Comparison of ENCODE assay signal across 29 mouse cellular contexts in the genomic region with DNA sequence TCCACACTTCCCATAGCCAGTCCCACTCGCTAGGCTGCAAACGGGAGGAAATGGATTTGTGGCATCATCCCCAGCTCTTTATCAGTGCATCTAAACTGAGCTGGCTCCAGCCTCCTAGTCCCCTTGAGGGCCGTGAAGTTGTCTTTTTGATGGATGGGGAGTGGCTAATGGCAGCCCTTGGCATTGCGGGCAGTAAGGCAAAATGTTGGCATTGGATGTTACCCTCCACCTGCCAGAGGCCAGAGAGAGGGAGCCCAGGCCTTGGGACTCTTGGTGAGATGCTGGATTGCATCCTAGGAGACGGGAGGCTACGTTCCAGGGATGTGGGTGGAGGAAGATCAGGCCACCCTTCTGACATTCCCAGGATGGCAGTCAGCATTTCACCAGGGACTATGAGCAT. TPM values are rescaled to one million over a fixed set of nuclear protein-coding genes. Genes with fewer than 3 reads are reported as not detected.
"Had no signal": no experiment of that assay in that cellular context is flagged by ENCODE, and none has a peak within 500 bp of the region (broad histone marks: within the 10 kb centered on the region; RNA-seq: fewer than 3 reads in every experiment).

No protein-coding gene starts in this region.

- DNase-seq: kidney, adult 11 months; kidney, adult 8-10 months; kidney, postnatal 10 days; kidney, postnatal 36 days; left cerebral cortex, postnatal 4 days; liver, embryonic 13.5 days; lung, adult 2 months; lung, postnatal 14 days; lung, postnatal 4 days; right cerebral cortex, adult 18-20 months; right cerebral cortex, postnatal 14 days; spleen, adult 18-20 months; thymus, adult 2 months; thymus, postnatal 14 days; thymus, postnatal 4 days had no signal

- H3K9me3 ChIP-seq: kidney, embryonic 15.5 days; liver, embryonic 13.5 days; midbrain, embryonic 12.5 days; neural tube, embryonic 15.5 days; stomach, embryonic 15.5 days had no signal

- H3K27ac ChIP-seq: kidney, embryonic 15.5 days; liver, embryonic 13.5 days; midbrain, embryonic 12.5 days; neural tube, embryonic 15.5 days; stomach, embryonic 15.5 days had no signal

- H3K9ac ChIP-seq: kidney, embryonic 15.5 days; liver, embryonic 13.5 days; midbrain, embryonic 12.5 days; neural tube, embryonic 15.5 days; stomach, embryonic 15.5 days had no signal

- H3K4me2 ChIP-seq: kidney, embryonic 15.5 days; liver, embryonic 13.5 days; midbrain, embryonic 12.5 days; neural tube, embryonic 15.5 days; stomach, embryonic 15.5 days had no signal

- H3K27me3 ChIP-seq: stomach, embryonic 15.5 days had no signal

- H3K4me1 ChIP-seq: liver, embryonic 13.5 days; midbrain, embryonic 12.5 days; stomach, embryonic 15.5 days had no signal

- H3K4me3 ChIP-seq: kidney, embryonic 15.5 days; liver, embryonic 13.5 days; midbrain, embryonic 12.5 days; myocyte; neural tube, embryonic 15.5 days; stomach, embryonic 15.5 days had no signal

- ATAC-seq: midbrain, embryonic 16.5 days had no signal

RNA-seq across cellular contexts. Expression of a gene that starts 12.8 kb away (rescaled TPM):
- total RNA-seq: liver, adult 2 months; megakaryocyte-erythroid progenitor cell, adult 5-6 weeks; monocyte, adult 5-6 weeks had no signal
- polyA plus RNA-seq: liver, embryonic 16.5 days had no signal

RNA-seq across cellular contexts. Expression of a gene that starts 14.5 kb away (rescaled TPM):
- total RNA-seq: layer of hippocampus, adult 8-10 months; layer of hippocampus, postnatal 10 days; liver, adult 2 months; megakaryocyte progenitor cell, adult 5-6 weeks; megakaryocyte-erythroid progenitor cell, adult 5-6 weeks; monocyte, adult 5-6 weeks had no signal
- polyA plus RNA-seq: kidney, embryonic 15.5 days; liver, adult 2 months; liver, embryonic 13.5 days; liver, embryonic 16.5 days; lung, adult 2 months; lung, embryonic 16.5 days; stomach, embryonic 15.5 days had no signal

RNA-seq across cellular contexts. Expression of a gene that starts 32.0 kb away (rescaled TPM):
- total RNA-seq: megakaryocyte-erythroid progenitor cell, adult 5-6 weeks had no signal
